Mouse (Mus musculus) liver, embryonic 11.5 days (tissue): ENCODE results near the gene Slco3a1. TPM values are rescaled to one million over a fixed set of nuclear protein-coding genes. Genes with fewer than 3 reads are reported as not detected.

Source experiments
- ATAC-seq: fragments of 200-750 bp; cut with Nextera tagmentation; replicated peaks from 2 replicates; pipeline ENCODE4 v1.8.0; 2017; ENCODE audit warnings: moderate number of reproducible peaks, mild to moderate bottlenecking, moderate TSS enrichment, moderate library complexity; ENCODE audit not compliant: low FRiP score
- DNase-seq: peaks from one replicate; pipeline ENCODE4 v3.0.0-alpha.2; 2017; ENCODE audit warnings: low spot score
- H3K27ac ChIP-seq: fragments of 300-500 bp; sonication (generic); 2 replicates; pipeline ENCODE4 v1.5.1; 2014; ENCODE audit warnings: mild to moderate bottlenecking, low read depth, low read length, control low read depth
- H3K27me3 ChIP-seq: fragments of 300-500 bp; sonication (generic); replicated peaks from 2 replicates; pipeline ENCODE4 v1.6.1; 2014; ENCODE audit warnings: low read length, mixed read lengths; ENCODE audit not compliant: control insufficient read depth, insufficient read depth
- H3K36me3 ChIP-seq: fragments of 300-500 bp; sonication (generic); 2 replicates; pipeline ENCODE4 v1.6.1; 2014; ENCODE audit warnings: mild to moderate bottlenecking, low read length, moderate library complexity, mixed read lengths; ENCODE audit not compliant: control insufficient read depth, insufficient read depth
- H3K4me1 ChIP-seq: fragments of 300-500 bp; sonication (generic); replicated peaks from 2 replicates; pipeline ENCODE4 v1.6.1; 2014; ENCODE audit warnings: low read length, mixed read lengths; ENCODE audit not compliant: control insufficient read depth, insufficient read depth
- H3K4me2 ChIP-seq: fragments of 300-500 bp; sonication (generic); 2 replicates; pipeline ENCODE4 v1.6.1; 2014; ENCODE audit warnings: mild to moderate bottlenecking, control low read depth, moderate library complexity
- H3K4me3 ChIP-seq: fragments of 300-500 bp; sonication (generic); 2 replicates; pipeline ENCODE4 v1.5.1; 2014; ENCODE audit warnings: low read depth, low read length, control low read depth
- H3K9ac ChIP-seq: fragments of 300-500 bp; sonication (generic); 2 replicates; pipeline ENCODE4 v1.6.1; 2014; ENCODE audit warnings: low read depth, low read length, control low read depth
- H3K9me3 ChIP-seq: fragments of 300-500 bp; sonication (generic); 2 replicates; pipeline ENCODE4 v1.6.1; 2016; ENCODE audit warnings: low read length, inconsistent platforms, mixed read lengths; ENCODE audit not compliant: control insufficient read depth
- WGBS: fragments of 180-500 bp; shearing (Covaris S2); extraction: QIAGEN DNeasy Blood & Tissue Kit; methylation state at CpG from one replicate; pipeline ENCODE4 v1.1.7; 2014; 5-methylcytosine and 5-hydroxymethylcytosine counted together
- polyA plus RNA-seq: library from polyadenylated mRNA; unstranded; fragments of >200 nt; fragmentation: Nextera tagmentation; extraction: Ambion mirVana; gene quantifications from 2 replicates; pipeline ENCODE4 v1.2.1, GENCODE M21; 2014

Slco3a1 gene
- polyA plus RNA-seq: 2.7 TPM in 2 replicates

- Histone ChIP-seq H3K9ac (peak within 1 kb of the TSS; percentile 49), H3K36me3 (no peaks in the 10 kb centered on the region), H3K9me3 (no peaks in the 10 kb centered on the region), H3K27me3 (peaks cover 29% of the 10 kb centered on the region), H3K4me3 (peak within 1 kb of the TSS; percentile 59), H3K27ac (no peak within 1 kb of the TSS), H3K4me2 (peak within 1 kb of the TSS; percentile 82), H3K4me1 (no peaks in the 10 kb centered on the region; the same call in 1 of the 2 replicates)
- 1% methylated on average over 61 of the region's 66 CpGs for WGBS
- peak; percentile 78 for ATAC-seq
- peak; percentile 68 for DNase-seq
Observed at GRCm38 (mm10) chr7:74554608-74555311, at the start of gene Slco3a1. Slco3a1 (minus strand) TSS chr7:74554780.

GRCm38 (mm10) chr7:74600996-74601395 is 46.4 kb upstream of the Slco3a1 start:
- Histone ChIP-seq H3K27me3 (no peaks in the 10 kb centered on the region), H3K4me2 (no peak overlapping the region), H3K9ac (no peak overlapping the region), H3K4me1 (no peaks in the 10 kb centered on the region), H3K4me3 (no peak overlapping the region), H3K27ac (no peak overlapping the region), H3K36me3 (no peaks in the 10 kb centered on the region), H3K9me3 (no peaks in the 10 kb centered on the region)
- ATAC-seq: no peak
- WGBS: 90% methylated on average over 5 of the region's 5 CpGs
- DNase-seq: no peak

- DNase-seq (no peak), ATAC-seq (no peak)
- Histone ChIP-seq H3K4me2 (no peak overlapping the region), H3K27me3 (no peaks in the 10 kb centered on the region), H3K9ac (no peak overlapping the region), H3K27ac (no peak overlapping the region), H3K4me3 (no peak overlapping the region), H3K4me1 (no peaks in the 10 kb centered on the region), H3K9me3 (no peaks in the 10 kb centered on the region), H3K36me3 (no peaks in the 10 kb centered on the region)
- WGBS: 63% methylated on average over 1 of the region's 1 CpGs
Observed at GRCm38 (mm10) chr7:74579411-74579810, 24.8 kb upstream of the Slco3a1 start.

GRCm38 (mm10) chr7:74575678-74576077 is 21.1 kb upstream of the Slco3a1 start:
- 67% methylated on average over 3 of the region's 3 CpGs for WGBS
- Histone ChIP-seq H3K27me3 (no peaks in the 10 kb centered on the region), H3K9me3 (no peaks in the 10 kb centered on the region), H3K4me3 (no peak overlapping the region), H3K4me1 (no peaks in the 10 kb centered on the region), H3K27ac (no peak overlapping the region), H3K9ac (no peak overlapping the region), H3K36me3 (no peaks in the 10 kb centered on the region), H3K4me2 (no peak overlapping the region)
- ATAC-seq: no peak
- DNase-seq: no peak

- no peak for ATAC-seq
- H3K36me3 ChIP-seq: no peaks in the 10 kb centered on the region
- no peak overlapping the region for H3K27ac ChIP-seq
- 14% methylated on average over 6 of the region's 6 CpGs for WGBS
- peaks cover 29% of the 10 kb centered on the region for H3K27me3 ChIP-seq
- H3K4me2 ChIP-seq: peak overlapping the region; percentile 82
- H3K9ac ChIP-seq: no peak overlapping the region
- no peaks in the 10 kb centered on the region for H3K9me3 ChIP-seq
- no peaks in the 10 kb centered on the region; the same call in 1 of the 2 replicates for H3K4me1 ChIP-seq
- DNase-seq: peak; percentile 53
- peak overlapping the region; percentile 59; the same call in 1 of the 2 replicates for H3K4me3 ChIP-seq
Observed at GRCm38 (mm10) chr7:74555416-74555815, 836 bp upstream of the Slco3a1 start.

- Histone ChIP-seq H3K4me1 (peaks cover 5% of the 10 kb centered on the region; the same call in 1 of the 2 replicates), H3K4me3 (peak overlapping the region; percentile 59), H3K4me2 (peak overlapping the region; percentile 82), H3K9me3 (no peaks in the 10 kb centered on the region), H3K36me3 (no peaks in the 10 kb centered on the region), H3K9ac (peak overlapping the region; percentile 44; the same call in 1 of the 2 replicates), H3K27me3 (peaks cover 29% of the 10 kb centered on the region), H3K27ac (no peak overlapping the region)
- under 1% methylated on average over 41 of the region's 46 CpGs for WGBS
- DNase-seq (peak; percentile 61), ATAC-seq (peak; percentile 22)
Observed at GRCm38 (mm10) chr7:74554041-74554561, 479 bp downstream of the Slco3a1 start.

- H3K4me2 ChIP-seq: peak overlapping the region; percentile 82; the same call in 1 of the 2 replicates
- peak overlapping the region; percentile 59; the same call in 1 of the 2 replicates for H3K4me3 ChIP-seq
- 53% methylated on average over 8 of the region's 8 CpGs for WGBS
- H3K9me3 ChIP-seq: no peaks in the 10 kb centered on the region
- H3K9ac ChIP-seq: no peak overlapping the region
- no peak overlapping the region for H3K27ac ChIP-seq
- H3K27me3 ChIP-seq: peaks cover 29% of the 10 kb centered on the region
- DNase-seq: no peak
- no peak for ATAC-seq
- peaks cover 5% of the 10 kb centered on the region; the same call in 1 of the 2 replicates for H3K4me1 ChIP-seq
- H3K36me3 ChIP-seq: no peaks in the 10 kb centered on the region
Observed at GRCm38 (mm10) chr7:74553111-74553650, 1.4 kb downstream of the Slco3a1 start.

GRCm38 (mm10) chr7:74552546-74552945 is 2.0 kb downstream of the Slco3a1 start:
- peaks cover 29% of the 10 kb centered on the region for H3K27me3 ChIP-seq
- no peaks in the 10 kb centered on the region for H3K36me3 ChIP-seq
- WGBS: 57% methylated on average over 4 of the region's 4 CpGs
- H3K4me3 ChIP-seq: no peak overlapping the region
- no peak overlapping the region for H3K27ac ChIP-seq
- no peak overlapping the region for H3K9ac ChIP-seq
- DNase-seq: no peak
- no peak for ATAC-seq
- no peaks in the 10 kb centered on the region for H3K9me3 ChIP-seq
- H3K4me2 ChIP-seq: no peak overlapping the region
- peaks cover 5% of the 10 kb centered on the region; the same call in 1 of the 2 replicates for H3K4me1 ChIP-seq
